Mouse (Mus musculus) embryonic fibroblast, embryonic 13.5 days (primary cell): Measurements from ENCODE around the gene Plekha7.

Experiments
- CTCF ChIP-seq: IDR thresholded peaks from 2 replicates; pipeline ENCODE4 v1.5.1; 2011; ENCODE audit warnings: mild to moderate bottlenecking, control low read depth, low read length, moderate library complexity, borderline replicate concordance; ENCODE audit not compliant: insufficient read depth
- POLR2A ChIP-seq: IDR thresholded peaks from 2 replicates; pipeline ENCODE4 v1.6.1; 2011; ENCODE audit warnings: low read depth, mild to moderate bottlenecking, control low read depth, low read length, moderate library complexity

DNA sequence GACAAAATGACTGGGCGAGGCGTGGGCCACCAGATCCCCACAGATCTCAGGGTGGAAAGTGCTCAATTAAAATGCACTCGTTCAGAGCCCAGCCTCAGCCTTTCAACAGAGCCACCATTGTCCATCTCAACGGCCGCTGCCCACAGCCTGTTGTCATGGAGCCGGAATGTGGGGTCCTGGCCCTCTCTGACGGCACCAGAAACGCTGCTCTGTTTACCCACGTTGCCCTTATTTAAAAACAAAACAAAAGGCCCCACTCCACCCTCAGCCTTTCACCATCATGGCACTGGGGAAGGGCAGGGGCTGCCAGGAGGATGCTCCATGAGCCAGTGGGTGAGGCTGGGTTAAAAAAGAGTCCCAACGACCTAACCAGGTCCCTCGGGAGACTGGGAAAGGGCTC is 25.4 kb downstream of the Plekha7 start:
- TF ChIP-seq POLR2A (no peak), CTCF (no peak)
